Mouse (Mus musculus) gastrocnemius, postnatal 25 days (tissue): ENCODE results near the gene 6820408C15Rik. TPM values are rescaled to one million over a fixed set of nuclear protein-coding genes. Genes with fewer than 3 reads are reported as not detected.
A peak's percentile ranks its signal among the peaks of the same experiment; 100 is the strongest.
"Not testable (repeated sequence)": the region's sequence is repeated elsewhere in the genome, so short reads cannot be mapped to it uniquely, and the experiment has no call there.

ENCODE experiments used
- DNase-seq: peaks from one replicate; pipeline ENCODE4 v3.0.0; 2022
- total RNA-seq, 2 experiments: library from RNA; stranded (reverse); gene quantifications; 1 replicate in 1 of 2; 2 replicates in 1 of 2; pipeline ENCODE4 v1.2.3; 2021

The 6820408C15Rik gene
- total RNA-seq, 2 experiments from 2014 or later = not detected

- DNase-seq = no peak
These were observed 3.9 kb upstream of the 6820408C15Rik start for GRCm38 (mm10) chr2:152411471-152411870.

GRCm38 (mm10) chr2:152412526-152413157 is 2.7 kb upstream of the 6820408C15Rik start:
- no peak for DNase-seq

- no peak for DNase-seq
These were observed 2.1 kb upstream of the 6820408C15Rik start for GRCm38 (mm10) chr2:152413158-152413764.

GRCm38 (mm10) chr2:152413765-152414584 is 1.4 kb upstream of the 6820408C15Rik start:
- DNase-seq = no peak

- DNase-seq = peak; percentile 80
These were observed 709 bp upstream of the 6820408C15Rik start, which contains the start of gene Zcchc3 for GRCm38 (mm10) chr2:152414591-152415165. Gene Zcchc3 (minus strand): TSS chr2:152415027.

- no peak for DNase-seq
These were observed 399 bp downstream of the 6820408C15Rik start for GRCm38 (mm10) chr2:152415786-152416185.

GRCm38 (mm10) chr2:152427493-152427892 is 12.1 kb downstream of the 6820408C15Rik start:
- DNase-seq = no peak

GRCm38 (mm10) chr2:152428481-152428880 is 13.1 kb downstream of the 6820408C15Rik start:
- DNase-seq = not testable (repeated sequence)

- DNase-seq = no peak
These were observed 21.1 kb downstream of the 6820408C15Rik start for GRCm38 (mm10) chr2:152436405-152436901.

- DNase-seq = peak; percentile 62
These were observed 21.8 kb downstream of the 6820408C15Rik start for GRCm38 (mm10) chr2:152436983-152437860.

- no peak for DNase-seq
These were observed 23.6 kb downstream of the 6820408C15Rik start for GRCm38 (mm10) chr2:152438963-152439362.

GRCm38 (mm10) chr2:152439833-152440232 is 24.4 kb downstream of the 6820408C15Rik start:
- no peak for DNase-seq

- DNase-seq = no peak
These were observed 26.9 kb downstream of the 6820408C15Rik start for GRCm38 (mm10) chr2:152442322-152442721.

GRCm38 (mm10) chr2:152443281-152443680 is 27.9 kb downstream of the 6820408C15Rik start:
- DNase-seq = no peak

- DNase-seq = no peak
These were observed 31.3 kb downstream of the 6820408C15Rik start for GRCm38 (mm10) chr2:152446642-152447041.

- no peak for DNase-seq
These were observed 32.1 kb downstream of the 6820408C15Rik start for GRCm38 (mm10) chr2:152447461-152447860.

- DNase-seq = no peak
These were observed 34.9 kb downstream of the 6820408C15Rik start for GRCm38 (mm10) chr2:152450241-152450640.

GRCm38 (mm10) chr2:152452101-152452781 is 36.9 kb downstream of the 6820408C15Rik start:
- peak; percentile 39 for DNase-seq

GRCm38 (mm10) chr2:152459241-152459640 is 43.9 kb downstream of the 6820408C15Rik start:
- DNase-seq = no peak

- DNase-seq = no peak
These were observed 49.3 kb downstream of the 6820408C15Rik start, which contains the start of gene Defb23 for GRCm38 (mm10) chr2:152464570-152465150. Gene Defb23 (minus strand): TSS chr2:152464620.
